Mouse (Mus musculus): Measurements from ENCODE around the gene Rabl6.

GRCm38 (mm10) chr2:25654502-25654901 lies 46.2 kb upstream of the Rabl6 start:
- TF ChIP-seq CTCF (IDR thresholded peaks at IDR 0.05; ENCODE audit: low read depth) (no peak), EP300 (IDR thresholded peaks at IDR 0.05; ENCODE audit: low read depth) (no peak)

Data from liver, postnatal 0 days (tissue).